Mouse (Mus musculus) adrenal gland, postnatal 36 days (tissue): ENCODE measurements around the gene Mat1a. TPM values are rescaled to one million over a fixed set of nuclear protein-coding genes. Genes with fewer than 3 reads are reported as not detected.

Experiments used
- DNase-seq, 2 experiments: peaks; one replicate each; pipeline ENCODE4 v3.0.0; 2021; ENCODE audit warnings: mixed read lengths in 1 of 2
- long read RNA-seq, 2 experiments: library from polyadenylated mRNA; stranded (forward); transcript quantifications; one replicate each; pipeline ENCODE4 v2.0.0; 2021; ENCODE audit warnings: borderline sequencing depth in 2 of 2
- total RNA-seq, 2 experiments: library from RNA; stranded (reverse); gene quantifications; 2 replicates each; pipeline ENCODE4 v1.2.3; 2021

The Mat1a gene
- under 1 TPM in 1 of 2 experiments, not detected in 1; 0.53 TPM for total RNA-seq
- long read RNA-seq, experiment 1 = 0 reads
- long read RNA-seq, experiment 2, partial matches to known transcripts = 0 of 5 reads
- long read RNA-seq, experiment 2, other reads (novel, unspliced or antisense) = 2 of 5 reads

- peak in 1 of 2 experiments; percentile 8 for DNase-seq
Observed at GRCm38 (mm10) chr14:41104853-41105444, at the start of gene Mat1a. Gene Mat1a, plus strand, starts transcription at chr14:41105035.

- no peak for DNase-seq
Observed at GRCm38 (mm10) chr14:41065168-41065567, 39.7 kb upstream of the Mat1a start.

GRCm38 (mm10) chr14:41066416-41066815, 38.4 kb upstream of the Mat1a start:
- no peak for DNase-seq

- no peak for DNase-seq
Observed at GRCm38 (mm10) chr14:41069108-41069507, 35.7 kb upstream of the Mat1a start, which contains the start of gene Dydc2. Gene Dydc2, minus strand, starts transcription at chr14:41069208.

GRCm38 (mm10) chr14:41070343-41070742, 34.5 kb upstream of the Mat1a start:
- DNase-seq = no peak

GRCm38 (mm10) chr14:41072229-41072943, 32.4 kb upstream of the Mat1a start, which contains the start of gene Dydc1:
Gene Dydc1, plus strand, starts transcription at chr14:41072911.
- DNase-seq = peak; percentile 79 to 81

GRCm38 (mm10) chr14:41072944-41073275, 31.9 kb upstream of the Mat1a start:
- DNase-seq = no peak

GRCm38 (mm10) chr14:41082408-41082807, 22.4 kb upstream of the Mat1a start:
- no peak for DNase-seq

- DNase-seq = peak; percentile 27 to 43
Observed at GRCm38 (mm10) chr14:41087509-41087908, 17.3 kb upstream of the Mat1a start.

GRCm38 (mm10) chr14:41090777-41091176, 14.1 kb upstream of the Mat1a start:
- peak; percentile 15 to 42 for DNase-seq

GRCm38 (mm10) chr14:41094114-41094513, 10.7 kb upstream of the Mat1a start:
- no peak for DNase-seq

- DNase-seq = no peak
Observed at GRCm38 (mm10) chr14:41096296-41096860, 8.5 kb upstream of the Mat1a start.

GRCm38 (mm10) chr14:41098726-41099125, 6.1 kb upstream of the Mat1a start:
- DNase-seq = no peak

- no peak for DNase-seq
Observed at GRCm38 (mm10) chr14:41100712-41101111, 4.1 kb upstream of the Mat1a start.

- no peak for DNase-seq
Observed at GRCm38 (mm10) chr14:41101242-41101641, 3.6 kb upstream of the Mat1a start.

GRCm38 (mm10) chr14:41102269-41102668, 2.6 kb upstream of the Mat1a start:
- DNase-seq = no peak

- DNase-seq = no peak
Observed at GRCm38 (mm10) chr14:41111031-41111668, 6.3 kb downstream of the Mat1a start.

GRCm38 (mm10) chr14:41112944-41113343, 8.1 kb downstream of the Mat1a start:
- no peak for DNase-seq

- no peak for DNase-seq
Observed at GRCm38 (mm10) chr14:41116271-41116670, 11.4 kb downstream of the Mat1a start.

GRCm38 (mm10) chr14:41124683-41125082, 19.8 kb downstream of the Mat1a start:
- no peak for DNase-seq

- DNase-seq = peak; percentile 7 to 29
Observed at GRCm38 (mm10) chr14:41127997-41128396, 23.2 kb downstream of the Mat1a start.

- no peak for DNase-seq
Observed at GRCm38 (mm10) chr14:41131540-41131939, 26.7 kb downstream of the Mat1a start, which contains the start of gene Sftpa1. Gene Sftpa1, plus strand, starts transcription at chr14:41131782.

- DNase-seq = no peak
Observed at GRCm38 (mm10) chr14:41137006-41137405, 32.2 kb downstream of the Mat1a start.
